14 mouse cellular contexts compared by ENCODE assay signal in the genomic region with DNA sequence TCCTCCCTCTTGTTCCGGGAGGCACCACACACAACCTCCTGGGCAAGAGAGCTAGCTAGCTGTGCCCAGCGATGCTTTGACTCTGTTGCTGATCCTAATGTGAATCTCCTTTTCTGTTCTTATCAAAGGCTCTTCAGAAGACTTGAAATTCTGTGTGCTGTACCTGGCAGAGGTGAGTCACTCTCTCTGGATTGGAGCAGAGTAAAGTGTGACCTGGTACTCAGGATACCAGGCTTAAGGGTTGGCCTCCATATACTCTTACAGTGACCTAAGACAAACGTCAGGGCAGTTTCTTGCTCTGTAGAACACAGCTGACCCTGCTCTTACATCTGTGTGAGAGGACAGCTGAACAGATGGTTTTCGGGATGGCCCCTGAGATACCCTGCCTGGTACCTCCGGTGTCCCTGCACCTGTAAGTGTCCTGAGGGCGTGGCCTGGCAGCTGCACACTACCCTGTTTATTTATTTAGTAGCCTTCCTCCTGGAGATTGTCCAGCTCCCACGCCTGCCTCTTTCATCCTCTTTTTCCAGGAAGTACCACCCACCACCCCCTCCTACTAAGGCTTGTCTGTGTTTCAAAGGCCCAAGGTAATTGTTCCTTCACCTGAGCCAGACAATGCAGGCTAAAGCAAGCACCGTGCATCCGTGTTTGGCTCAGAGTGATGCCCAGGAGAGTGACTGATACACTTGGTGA.
"Had no signal": no experiment of that assay in that cellular context is flagged by ENCODE, and none has a peak within 500 bp of the region (broad histone marks: within the 10 kb centered on the region; RNA-seq: fewer than 3 reads in every experiment).

No protein-coding gene starts in this region.

- H3K9ac ChIP-seq: limb, embryonic 15.5 days; liver, embryonic 12.5 days; lung, embryonic 15.5 days; neural tube, embryonic 12.5 days had no signal

- H3K9me3 ChIP-seq: limb, embryonic 15.5 days; liver, embryonic 12.5 days; lung, embryonic 15.5 days; midbrain, embryonic 10.5 days; neural tube, embryonic 12.5 days had no signal

- ATAC-seq: liver, embryonic 12.5 days had no signal

- H3K4me3 ChIP-seq: limb, embryonic 15.5 days; liver, embryonic 12.5 days; lung, embryonic 15.5 days; midbrain, embryonic 10.5 days; myocyte; neural tube, embryonic 12.5 days had no signal

- H3K27ac ChIP-seq: limb, embryonic 15.5 days; liver, embryonic 12.5 days; lung, embryonic 15.5 days; midbrain, embryonic 10.5 days; neural tube, embryonic 12.5 days had no signal

- H3K36me3 ChIP-seq: limb, embryonic 15.5 days; lung, embryonic 15.5 days had no signal

- H3K4me2 ChIP-seq: limb, embryonic 15.5 days; liver, embryonic 12.5 days; lung, embryonic 15.5 days; neural tube, embryonic 12.5 days had no signal

- H3K27me3 ChIP-seq: limb, embryonic 15.5 days; liver, embryonic 12.5 days; lung, embryonic 15.5 days; neural tube, embryonic 12.5 days had no signal

- DNase-seq: kidney, adult 8-10 months; kidney, postnatal 10 days; lung, postnatal 4 days; midbrain, embryonic 14.5 days; right cerebral cortex, postnatal 4 days; spleen, adult 18-20 months; thymus, adult 2 months; thymus, postnatal 4 days had no signal

- H3K4me1 ChIP-seq: neural tube, embryonic 12.5 days had no signal
